Mouse (Mus musculus): ENCODE data around the gene Pla2g3. TPM values are rescaled to one million over a fixed set of nuclear protein-coding genes. Genes with fewer than 3 reads are reported as not detected.

Pla2g3 gene
- total RNA-seq, 2 experiments from 2014 or later, result 2.6 to 3.2 TPM

DNA sequence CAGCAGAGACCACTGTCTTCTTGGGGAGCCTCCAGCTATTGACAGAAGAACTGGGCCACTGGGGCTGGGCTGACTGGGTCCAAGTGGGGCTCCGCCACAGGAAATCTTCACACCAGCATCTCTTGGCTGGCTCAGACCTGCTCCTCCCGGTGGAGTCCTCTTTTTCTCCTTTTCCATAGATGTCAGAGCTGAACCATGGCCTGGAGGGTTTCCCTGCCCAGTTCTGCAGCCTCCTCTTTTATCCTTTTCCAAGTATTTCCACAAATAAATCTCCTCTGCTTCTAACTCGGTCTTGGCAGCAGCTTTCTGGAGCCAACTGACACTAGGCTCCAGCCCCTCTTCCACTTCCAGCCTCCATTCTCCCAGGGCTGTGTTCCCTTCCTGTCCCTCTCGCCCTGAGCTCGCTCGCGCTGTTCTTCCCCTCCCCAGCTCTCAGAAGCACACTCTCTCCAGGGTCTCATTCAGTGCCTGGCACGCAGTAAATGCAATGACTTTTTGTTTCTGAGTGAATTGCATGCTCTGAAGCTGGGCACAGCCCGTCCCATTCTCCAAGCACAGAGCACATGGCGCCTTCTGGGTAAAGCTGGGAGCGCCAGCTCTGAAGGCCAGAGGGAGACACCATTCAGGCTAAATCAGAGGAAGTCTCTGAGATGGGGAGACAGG lies 4.0 kb upstream of the Pla2g3 start:
- intact Hi-C loops (cut with DNase I), result no loop called here
- peak; percentile 42 to 49 for DNase-seq (ENCODE audit: low spot score in 2 of 2)

DNA sequence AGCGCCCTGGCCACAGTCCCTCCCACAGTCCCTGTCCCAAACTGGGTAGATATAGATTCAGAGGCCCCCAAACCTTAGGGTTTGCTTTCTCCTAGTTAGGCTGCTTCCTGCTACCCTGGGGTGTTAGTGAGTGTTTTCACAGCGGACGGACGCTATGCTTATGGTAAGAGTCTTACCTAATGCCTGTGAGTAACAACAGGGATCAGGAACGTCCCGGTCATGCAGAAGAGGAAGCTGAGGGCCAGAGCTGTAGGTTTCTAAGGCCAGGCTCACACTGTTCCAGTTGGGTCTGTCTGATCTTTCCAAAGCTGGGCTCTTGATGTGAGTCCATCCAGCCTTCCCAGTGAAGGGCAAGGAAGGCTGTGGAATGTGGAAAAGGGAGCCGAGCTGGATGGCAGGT lies 1.7 kb upstream of the Pla2g3 start:
- intact Hi-C loops (cut with DNase I), result no loop called here
- no peak for DNase-seq (ENCODE audit: low spot score in 2 of 2)

GRCm38 (mm10) chr11:3489036-3489435 lies 952 bp downstream of the Pla2g3 start:
- no peak for DNase-seq (ENCODE audit: low spot score in 2 of 2)
- intact Hi-C loops (cut with DNase I), result no loop called here

DNA sequence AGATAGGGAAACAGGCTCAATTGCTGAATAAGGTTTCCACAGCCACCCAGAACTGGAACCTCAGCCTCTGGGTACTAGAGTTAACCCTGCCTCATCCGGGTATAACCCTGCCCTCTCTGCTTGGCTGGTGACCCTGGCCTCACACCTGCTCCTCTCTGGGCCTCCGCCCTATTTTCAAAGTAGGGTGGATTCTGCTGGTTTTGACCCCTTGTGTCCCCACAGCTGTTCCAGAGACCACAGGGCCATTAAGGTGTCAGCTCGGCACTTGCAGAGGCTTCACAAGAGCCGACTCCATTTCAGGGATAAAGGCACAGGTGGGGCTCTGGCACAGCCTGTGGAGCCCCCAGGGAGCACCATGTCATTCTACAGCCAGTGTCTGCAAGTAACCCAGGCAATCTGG lies 4.7 kb downstream of the Pla2g3 start:
- intact Hi-C loops (cut with DNase I), result no loop called here
- DNase-seq (ENCODE audit: low spot score in 2 of 2), result no peak

- intact Hi-C loops (cut with DNase I), result no loop called here
- DNase-seq (ENCODE audit: low spot score in 2 of 2), result no peak
Measured at GRCm38 (mm10) chr11:3494857-3495256, 6.8 kb downstream of the Pla2g3 start.

DNA sequence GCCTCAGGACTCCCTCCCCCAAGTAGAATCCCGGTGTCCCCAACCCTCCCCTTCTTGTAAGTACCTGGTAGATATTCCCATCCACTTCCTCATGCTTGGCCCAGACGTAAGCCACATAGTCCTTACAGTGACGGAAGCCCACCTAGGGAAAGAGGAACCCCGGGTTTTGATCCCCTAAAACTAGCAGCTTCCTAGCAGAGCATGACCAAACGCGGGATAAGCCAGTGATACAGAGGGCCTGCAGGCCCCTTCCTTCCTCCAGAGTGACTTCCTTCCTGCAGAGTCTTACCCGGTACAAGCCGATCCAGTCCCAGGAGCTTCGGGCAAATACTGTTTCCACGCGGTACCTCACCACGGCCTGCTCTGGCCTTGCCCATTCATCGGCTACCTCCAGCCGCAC lies 7.4 kb downstream of the Pla2g3 start:
- DNase-seq (ENCODE audit: low spot score in 2 of 2), result no peak
- intact Hi-C loops (cut with DNase I), result no loop called here

GRCm38 (mm10) chr11:3496756-3497155 lies 8.7 kb downstream of the Pla2g3 start:
- no peak for DNase-seq (ENCODE audit: low spot score in 2 of 2)
- intact Hi-C loops (cut with DNase I), result no loop called here

- no peak for DNase-seq (ENCODE audit: low spot score in 2 of 2)
- intact Hi-C loops (cut with DNase I), result no loop called here
Measured at GRCm38 (mm10) chr11:3497296-3497695, 9.2 kb downstream of the Pla2g3 start.

DNA sequence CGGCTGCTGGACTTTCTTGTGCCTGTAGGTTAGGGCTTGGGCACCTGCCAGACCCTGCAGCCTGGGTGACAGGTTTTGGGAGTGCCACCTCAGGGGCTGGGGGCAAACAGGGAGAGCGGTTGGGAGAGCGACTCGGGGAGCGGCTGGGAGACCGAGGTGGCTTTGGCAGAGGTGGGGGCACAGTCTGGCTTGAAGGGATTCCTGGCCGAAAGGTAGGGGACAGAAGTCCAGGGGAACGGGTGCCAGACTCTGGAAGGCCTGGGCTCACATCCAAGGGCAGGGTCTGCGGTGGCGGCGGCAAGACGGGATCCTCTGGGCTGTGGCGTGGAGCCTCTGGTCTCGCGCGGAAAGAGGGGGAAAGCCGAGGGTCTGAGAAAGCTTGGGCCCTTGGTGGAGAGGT lies 14.0 kb downstream of the Pla2g3 start:
- intact Hi-C loops (cut with DNase I), result no loop called here
- DNase-seq (ENCODE audit: low spot score in 2 of 2), result no peak

DNA sequence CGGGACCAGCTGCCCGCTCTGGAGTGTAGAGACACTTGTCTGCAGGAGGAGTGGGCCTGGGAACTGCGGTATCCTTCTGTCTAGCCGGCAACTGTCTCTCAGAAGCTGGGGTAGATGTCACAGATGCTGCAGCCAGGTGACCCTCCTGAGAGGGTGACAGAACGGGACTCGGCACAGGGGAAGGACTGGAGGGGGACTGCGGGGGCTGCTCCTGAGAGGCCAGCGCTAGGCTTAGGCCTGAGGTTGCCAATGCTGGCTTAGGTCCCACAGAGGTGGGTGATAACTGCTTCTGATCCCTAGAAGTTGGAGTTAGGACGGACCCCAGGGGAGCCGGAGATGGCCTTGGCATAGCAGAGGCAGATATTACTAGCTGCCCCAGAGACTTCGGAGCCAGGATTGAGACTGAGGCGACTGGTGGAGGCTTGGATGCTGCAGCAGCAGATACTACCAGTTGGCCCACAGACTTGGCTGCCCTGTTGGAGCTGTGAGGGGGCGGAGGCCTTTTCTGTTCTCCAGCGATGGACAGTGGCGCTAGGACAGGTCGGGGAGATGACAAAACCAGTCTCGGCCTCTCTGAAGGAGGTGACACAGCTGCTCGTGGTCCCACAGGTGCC lies 14.5 kb downstream of the Pla2g3 start:
- intact Hi-C loops (cut with DNase I), result no loop called here
- DNase-seq (ENCODE audit: low spot score in 2 of 2), result no peak

DNA sequence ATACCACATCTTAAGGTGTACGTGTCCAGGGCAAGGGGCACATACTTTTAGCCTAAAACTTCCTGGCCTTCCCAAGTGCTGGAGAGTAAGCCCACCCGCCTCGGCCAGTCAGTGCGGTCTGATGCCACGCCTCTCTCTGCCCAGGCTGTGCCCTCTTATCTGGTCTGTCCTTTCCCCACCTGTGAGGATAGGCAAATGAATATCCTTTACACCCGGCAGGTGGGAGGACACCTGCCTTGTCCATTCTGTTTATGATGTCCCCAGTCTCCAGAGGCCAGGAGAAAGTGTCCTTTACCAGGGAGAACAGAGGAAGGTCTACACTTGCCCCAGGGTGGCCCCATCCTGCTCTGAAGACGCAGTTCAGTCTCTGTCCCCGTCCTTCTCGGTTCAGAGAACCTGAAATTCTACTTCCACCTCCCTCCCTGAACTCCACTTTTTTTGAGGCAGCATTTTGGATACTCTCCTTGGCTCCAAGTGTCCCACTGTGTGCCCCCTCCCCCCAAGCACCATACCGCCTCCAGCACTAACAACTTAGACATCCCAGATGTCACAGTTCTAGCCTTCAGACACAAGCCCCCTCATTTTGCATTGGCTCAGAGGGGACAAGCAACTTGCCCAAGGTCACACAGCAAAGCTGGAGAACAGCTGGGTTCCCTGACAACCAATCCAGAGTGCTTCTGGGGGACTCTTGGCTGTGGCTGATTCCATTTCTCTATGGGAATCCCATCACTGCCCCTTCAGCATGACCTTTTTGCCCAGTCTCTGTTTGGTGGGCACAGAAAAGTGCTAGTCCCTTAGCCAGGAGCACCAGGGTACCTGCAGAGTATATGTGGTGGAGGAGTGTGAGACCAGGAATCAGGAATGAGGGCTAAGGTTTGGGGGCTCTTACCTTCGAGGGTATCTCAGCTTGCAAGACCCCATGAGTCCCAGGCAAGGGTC lies 15.9 kb downstream of the Pla2g3 start:
- DNase-seq (ENCODE audit: low spot score in 2 of 2), result peak in 1 of 2 experiments; percentile 28
- intact Hi-C loops (cut with DNase I), result no loop called here

- intact Hi-C loops (cut with DNase I), result no loop called here
- DNase-seq (ENCODE audit: low spot score in 2 of 2), result no peak
Measured at GRCm38 (mm10) chr11:3508226-3508625, 20.1 kb downstream of the Pla2g3 start.

DNA sequence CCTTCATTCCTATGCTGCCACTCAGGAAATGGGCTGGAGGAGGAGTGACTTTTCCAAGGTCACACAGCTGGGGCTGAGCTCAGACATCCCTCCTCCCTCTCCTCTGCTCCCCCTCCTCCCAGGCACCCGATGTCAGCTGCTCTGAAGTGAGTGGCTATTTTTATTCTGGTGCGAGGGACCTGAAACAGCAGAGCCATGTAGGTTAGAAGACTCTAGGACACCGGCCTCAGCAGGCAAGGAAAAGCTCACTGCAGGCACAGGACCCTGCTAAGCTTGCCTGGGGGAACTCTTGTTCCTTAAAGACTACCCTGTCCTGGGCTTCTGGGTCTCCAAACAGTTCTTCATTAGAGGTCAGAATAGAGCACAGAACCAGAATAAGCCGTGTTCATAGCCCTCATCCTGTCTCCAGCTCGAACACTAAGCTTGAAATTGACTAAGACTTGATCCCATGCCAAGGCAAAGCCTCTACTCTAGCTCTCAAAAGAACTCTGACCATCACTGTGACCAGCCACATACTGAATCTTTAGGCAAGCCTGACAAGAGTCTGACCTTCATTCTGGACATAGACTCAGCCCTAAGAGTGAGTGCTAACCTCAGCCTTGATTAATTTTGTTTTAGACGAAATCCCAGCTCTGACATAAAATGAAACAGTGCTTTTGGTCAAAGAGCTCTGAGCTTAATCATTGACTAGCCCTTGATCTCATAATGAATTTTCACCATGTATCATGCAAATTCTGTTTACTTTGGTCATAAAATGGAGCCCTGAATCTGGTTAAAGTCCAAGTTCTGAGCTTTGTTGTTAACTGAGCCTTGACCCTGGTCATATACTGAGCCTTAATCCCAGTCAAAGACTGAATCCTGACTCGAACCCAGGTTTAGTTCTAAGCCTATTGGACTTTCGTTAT lies 21.3 kb downstream of the Pla2g3 start:
- DNase-seq (ENCODE audit: low spot score in 2 of 2), result no peak
- intact Hi-C loops (cut with DNase I), result no loop called here

- intact Hi-C loops (cut with DNase I), result no loop called here
- DNase-seq (ENCODE audit: low spot score in 2 of 2), result no peak
Measured at GRCm38 (mm10) chr11:3510321-3510720, 22.2 kb downstream of the Pla2g3 start.

GRCm38 (mm10) chr11:3513291-3513690 lies 25.2 kb downstream of the Pla2g3 start:
- intact Hi-C loops (cut with DNase I), result no loop called here
- no peak for DNase-seq (ENCODE audit: low spot score in 2 of 2)

GRCm38 (mm10) chr11:3514529-3515054 lies 26.5 kb downstream of the Pla2g3 start, which contains the start of gene Selenom:
Selenom (plus strand) TSS chr11:3514684.
- peak; percentile 91 to 94 for DNase-seq (ENCODE audit: low spot score in 2 of 2)
- intact Hi-C loops (cut with DNase I), result loop anchor here (1.0 to 2.0 kb wide), 2 partner anchors 42 to 128 kb away; no protein-coding TSS in a partner anchor

GRCm38 (mm10) chr11:3515216-3515615 lies 27.1 kb downstream of the Pla2g3 start:
- no peak for DNase-seq (ENCODE audit: low spot score in 2 of 2)
- intact Hi-C loops (cut with DNase I), result loop anchor here (2.0 kb wide), 1 partner anchor 128 kb away; no protein-coding TSS in a partner anchor

DNA sequence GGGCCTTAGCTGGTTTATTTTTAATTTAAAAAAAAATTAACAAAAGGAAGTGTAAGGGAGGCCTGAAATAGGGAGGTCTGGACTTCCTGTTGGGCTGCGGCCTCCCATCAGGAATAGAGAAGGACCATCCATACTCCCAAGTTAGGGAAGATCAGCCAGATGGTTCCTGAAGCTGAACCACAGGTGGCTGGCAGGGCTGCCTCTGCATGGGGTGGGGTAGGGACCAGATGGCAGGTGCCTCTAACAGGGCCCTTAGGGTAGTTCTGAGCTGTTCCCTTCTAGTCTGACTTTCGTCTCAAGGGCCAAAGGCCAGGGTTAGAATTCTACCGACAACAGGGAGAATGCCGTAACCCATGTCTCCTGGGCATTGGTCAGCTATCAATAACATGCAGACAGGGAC lies 27.6 kb downstream of the Pla2g3 start:
- no peak for DNase-seq (ENCODE audit: low spot score in 2 of 2)
- intact Hi-C loops (cut with DNase I), result loop anchor here (2.0 kb wide), 1 partner anchor 129 kb away; no protein-coding TSS in a partner anchor

DNA sequence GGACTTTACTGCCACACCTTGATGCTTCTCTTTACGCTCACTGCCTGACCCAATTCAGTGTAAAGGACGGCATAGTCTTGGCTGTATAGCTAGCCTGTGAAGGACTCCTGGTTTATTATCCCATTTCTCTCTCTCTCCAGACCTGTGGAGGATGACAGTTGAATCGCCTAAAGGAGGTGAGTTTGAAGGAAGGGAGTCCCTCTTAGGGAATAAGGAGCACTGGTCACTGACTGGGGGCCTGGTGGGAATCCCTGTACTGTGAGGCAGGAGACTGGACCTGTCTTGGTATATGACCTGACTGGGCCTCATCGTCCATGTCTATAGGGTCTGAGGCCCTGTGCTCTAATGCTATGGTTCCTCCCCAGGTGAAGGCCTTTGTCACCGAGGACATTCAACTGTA lies 28.0 kb downstream of the Pla2g3 start:
- no peak for DNase-seq (ENCODE audit: low spot score in 2 of 2)
- intact Hi-C loops (cut with DNase I), result no loop called here

Data from left cerebral cortex, postnatal 25 days (tissue).